Mouse (Mus musculus): ENCODE measurements around the gene Itpr1. TPM values are rescaled to one million over a fixed set of nuclear protein-coding genes. Genes with fewer than 3 reads are reported as not detected.

Gene Itpr1
- polyA plus RNA-seq, 1 experiment from 2014 or later = 4.8 TPM

DNA sequence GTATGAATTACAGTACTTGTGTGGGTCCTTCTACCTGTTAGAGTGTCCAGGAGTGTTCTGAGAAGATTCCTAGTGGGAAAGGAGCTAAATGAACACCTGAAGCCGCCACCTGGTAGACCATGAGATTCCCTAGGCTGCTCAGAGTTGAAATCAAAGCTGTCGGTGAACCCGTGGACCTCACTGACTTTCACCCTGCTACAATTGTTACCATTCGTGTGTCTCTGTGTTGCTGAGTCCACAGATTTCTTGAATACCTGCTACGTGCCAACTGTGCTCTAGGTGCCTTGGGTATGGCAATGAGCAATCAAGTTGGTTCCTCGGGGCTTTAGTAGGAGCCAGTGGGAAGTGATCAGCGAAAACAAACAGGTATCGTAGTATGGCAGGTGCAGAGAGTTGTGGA, 3.9 kb downstream of the Itpr1 start:
- H3K4me3 ChIP-seq (replicated peaks) = no peak overlapping the region
- H3K27me3 ChIP-seq = no peaks in the 10 kb centered on the region
- H3K4me1 ChIP-seq (replicated peaks) = peaks cover 16% of the 10 kb centered on the region
- no peaks in the 10 kb centered on the region for H3K36me3 ChIP-seq
- 93% methylated on average over 8 of the region's 8 CpGs for WGBS
- no peak overlapping the region for H3K9ac ChIP-seq (replicated peaks)
- no peak overlapping the region for H3K27ac ChIP-seq
- no peaks in the 10 kb centered on the region for H3K9me3 ChIP-seq
- no peak for ATAC-seq
- H3K4me2 ChIP-seq (replicated peaks) = no peak overlapping the region

DNA sequence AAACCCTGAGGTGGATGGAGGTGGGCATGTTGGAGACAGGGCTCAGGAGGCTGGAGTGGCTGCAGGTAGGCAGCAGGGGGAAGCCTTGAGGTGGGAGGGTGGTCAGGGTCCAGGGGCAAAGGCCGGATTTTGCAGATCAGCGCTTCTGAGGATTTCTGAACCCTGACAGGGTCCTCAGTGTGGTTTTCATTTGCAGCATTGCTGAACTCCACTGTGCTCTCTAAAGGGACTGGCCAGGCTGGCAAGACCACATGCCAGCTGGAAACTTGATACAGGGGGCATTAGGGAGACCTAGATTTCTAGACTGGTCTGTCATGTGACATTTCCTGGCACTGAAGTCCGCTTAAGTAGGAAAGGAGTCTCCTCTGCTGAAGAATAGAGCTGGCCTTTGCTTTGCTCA, 5.1 kb downstream of the Itpr1 start:
- H3K4me3 ChIP-seq (replicated peaks) = no peak overlapping the region
- no peak overlapping the region for H3K27ac ChIP-seq
- no peaks in the 10 kb centered on the region for H3K9me3 ChIP-seq
- H3K9ac ChIP-seq (replicated peaks) = no peak overlapping the region
- no peaks in the 10 kb centered on the region for H3K27me3 ChIP-seq
- 87% methylated on average over 3 of the region's 3 CpGs for WGBS
- ATAC-seq = no peak
- peaks cover 12% of the 10 kb centered on the region for H3K4me1 ChIP-seq (replicated peaks)
- H3K36me3 ChIP-seq = no peaks in the 10 kb centered on the region
- no peak overlapping the region for H3K4me2 ChIP-seq (replicated peaks)

DNA sequence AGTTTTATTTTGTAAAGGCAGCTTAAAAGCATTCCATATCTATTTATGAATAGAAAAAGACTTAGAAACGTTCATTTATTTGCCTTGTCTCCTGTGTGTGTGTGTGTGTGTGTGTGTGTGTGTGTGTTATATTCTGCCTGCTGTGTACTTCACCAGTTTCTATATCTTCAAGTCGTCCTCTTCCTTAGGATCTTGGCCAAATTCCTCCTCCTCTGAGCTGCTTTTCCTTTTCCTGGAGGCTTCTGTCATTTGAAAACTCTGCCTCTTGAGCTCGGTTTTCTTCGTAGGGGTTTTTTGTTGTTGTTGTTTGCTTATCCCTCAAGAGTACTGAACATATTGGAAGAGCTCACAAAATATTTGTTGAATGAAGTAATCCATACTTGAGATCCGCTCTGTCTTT, 9.5 kb downstream of the Itpr1 start:
- ATAC-seq = no peak
- Histone ChIP-seq H3K36me3 (no peaks in the 10 kb centered on the region), H3K4me1 (replicated peaks) (no peaks in the 10 kb centered on the region), H3K9me3 (no peaks in the 10 kb centered on the region), H3K4me3 (replicated peaks) (no peak overlapping the region), H3K9ac (replicated peaks) (no peak overlapping the region), H3K27me3 (no peaks in the 10 kb centered on the region), H3K4me2 (replicated peaks) (no peak overlapping the region), H3K27ac (no peak overlapping the region)
- 70% methylated on average over 5 of the region's 5 CpGs for WGBS

DNA sequence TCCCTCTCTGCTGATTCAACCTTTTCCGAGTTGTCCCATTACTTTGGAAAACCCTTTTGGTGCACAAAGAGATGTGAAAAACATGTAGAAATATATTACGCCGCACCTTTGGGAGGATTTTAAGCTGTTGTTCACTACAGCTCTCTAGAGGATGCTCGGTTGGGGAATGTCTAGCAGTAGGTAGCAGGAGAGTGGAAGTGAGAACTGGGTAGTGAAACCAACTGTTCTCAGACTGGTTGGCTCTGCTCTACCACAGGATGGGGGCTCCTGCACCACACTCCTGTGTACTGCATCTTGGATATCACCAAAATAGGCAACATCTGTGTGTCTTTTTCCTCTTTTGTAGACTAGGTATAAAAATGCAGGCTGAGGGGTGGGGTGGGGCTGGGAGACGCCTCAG, 10.0 kb downstream of the Itpr1 start:
- Histone ChIP-seq H3K27me3 (no peaks in the 10 kb centered on the region), H3K27ac (no peak overlapping the region), H3K9ac (replicated peaks) (no peak overlapping the region), H3K4me1 (replicated peaks) (no peaks in the 10 kb centered on the region), H3K9me3 (no peaks in the 10 kb centered on the region), H3K4me3 (replicated peaks) (no peak overlapping the region), H3K36me3 (no peaks in the 10 kb centered on the region), H3K4me2 (replicated peaks) (no peak overlapping the region)
- 90% methylated on average over 5 of the region's 5 CpGs for WGBS
- no peak for ATAC-seq

DNA sequence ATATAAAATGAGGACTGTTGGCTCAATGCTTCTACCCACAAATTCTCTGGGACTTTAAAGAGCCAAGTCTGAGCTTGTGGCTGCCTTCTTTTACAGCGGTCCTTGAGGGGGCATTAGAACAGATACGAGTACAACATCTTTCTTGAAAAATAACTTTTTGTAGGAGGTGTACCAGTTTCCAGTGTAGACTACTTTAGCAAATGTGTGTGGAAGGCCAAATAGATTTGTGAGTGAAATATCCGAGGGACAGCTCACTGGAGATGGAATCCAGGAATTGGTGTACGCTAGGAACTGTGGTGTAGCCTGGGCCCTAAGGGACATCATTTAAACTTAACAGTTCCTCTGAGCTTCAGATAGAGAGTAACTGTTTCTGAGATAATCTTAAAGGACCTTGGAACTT, 11.5 kb downstream of the Itpr1 start:
- Histone ChIP-seq H3K27me3 (no peaks in the 10 kb centered on the region), H3K36me3 (no peaks in the 10 kb centered on the region), H3K9me3 (no peaks in the 10 kb centered on the region), H3K4me1 (replicated peaks) (no peaks in the 10 kb centered on the region), H3K4me2 (replicated peaks) (no peak overlapping the region), H3K4me3 (replicated peaks) (no peak overlapping the region), H3K27ac (no peak overlapping the region), H3K9ac (replicated peaks) (no peak overlapping the region)
- no peak for ATAC-seq
- WGBS = 93% methylated on average over 4 of the region's 4 CpGs

DNA sequence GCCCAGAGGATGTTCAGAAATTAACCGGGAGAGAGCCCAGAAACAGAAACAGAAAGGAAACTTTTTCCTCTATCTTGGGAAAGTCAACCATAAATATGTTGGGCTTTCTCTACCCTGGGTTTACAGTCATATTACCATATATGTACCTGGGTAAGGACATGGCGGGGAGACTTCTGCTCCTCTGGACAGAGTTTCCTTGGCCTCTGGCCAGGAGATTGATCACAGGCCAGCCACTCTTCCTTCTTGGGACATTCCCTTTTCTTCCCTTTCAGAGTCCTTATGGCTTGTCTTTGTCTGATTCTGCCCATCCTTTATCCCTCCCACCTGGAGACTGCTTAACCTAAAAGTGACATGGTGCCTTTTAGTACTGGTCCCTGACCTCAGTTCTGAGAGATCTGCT, 12.1 kb downstream of the Itpr1 start:
- no peak overlapping the region for H3K27ac ChIP-seq
- 97% methylated on average over 2 of the region's 2 CpGs for WGBS
- ATAC-seq = no peak
- no peaks in the 10 kb centered on the region for H3K4me1 ChIP-seq (replicated peaks)
- no peak overlapping the region for H3K9ac ChIP-seq (replicated peaks)
- no peaks in the 10 kb centered on the region for H3K9me3 ChIP-seq
- no peaks in the 10 kb centered on the region for H3K36me3 ChIP-seq
- H3K27me3 ChIP-seq = no peaks in the 10 kb centered on the region
- no peak overlapping the region for H3K4me2 ChIP-seq (replicated peaks)
- no peak overlapping the region for H3K4me3 ChIP-seq (replicated peaks)

DNA sequence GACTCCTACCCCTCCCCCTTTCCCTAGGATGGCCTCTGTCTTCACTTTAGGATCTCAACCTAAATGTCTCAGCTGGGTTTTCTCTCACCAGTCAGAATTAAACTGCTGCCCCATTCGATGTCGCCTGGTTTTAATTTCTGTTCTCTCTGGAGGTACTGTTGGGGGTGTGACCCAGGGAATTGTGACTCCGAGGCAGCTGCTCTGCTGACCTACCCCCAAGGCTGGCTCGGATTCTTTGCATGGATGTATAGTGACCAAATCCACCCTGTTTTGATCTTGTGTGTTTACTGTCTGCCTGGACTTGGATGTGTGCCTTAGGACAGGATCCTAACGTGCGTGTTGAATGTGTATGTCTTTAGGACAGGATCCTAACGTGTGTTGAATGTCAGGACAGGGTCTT, 13.3 kb downstream of the Itpr1 start:
- Histone ChIP-seq H3K9me3 (no peaks in the 10 kb centered on the region), H3K36me3 (no peaks in the 10 kb centered on the region), H3K4me3 (replicated peaks) (no peak overlapping the region), H3K27ac (no peak overlapping the region), H3K4me2 (replicated peaks) (no peak overlapping the region), H3K9ac (replicated peaks) (no peak overlapping the region), H3K4me1 (replicated peaks) (no peaks in the 10 kb centered on the region), H3K27me3 (no peaks in the 10 kb centered on the region)
- WGBS = 77% methylated on average over 7 of the region's 7 CpGs
- no peak for ATAC-seq

DNA sequence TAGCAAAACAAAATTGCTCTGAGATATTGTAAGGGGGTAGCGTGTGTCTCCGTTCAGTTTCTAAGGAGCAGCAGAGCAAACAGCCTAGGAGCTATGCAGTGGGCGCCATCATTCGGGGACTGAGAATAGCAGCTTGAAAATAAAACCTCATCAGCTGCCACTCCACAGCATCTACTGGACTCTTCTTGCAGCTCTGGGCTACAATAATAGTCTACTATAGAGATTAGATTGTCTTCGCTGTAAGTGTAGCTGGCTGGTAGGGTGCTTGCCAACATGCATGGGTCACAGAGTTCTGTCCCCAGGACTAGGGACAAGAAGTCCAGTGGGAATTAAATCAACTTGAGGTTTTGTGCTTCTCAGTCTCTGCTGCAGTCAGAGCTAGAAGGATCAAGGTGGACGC, 14.6 kb downstream of the Itpr1 start:
- no peak overlapping the region for H3K9ac ChIP-seq (replicated peaks)
- no peak for ATAC-seq
- H3K27ac ChIP-seq = no peak overlapping the region
- 92% methylated on average over 6 of the region's 6 CpGs for WGBS
- no peak overlapping the region for H3K4me2 ChIP-seq (replicated peaks)
- no peaks in the 10 kb centered on the region for H3K4me1 ChIP-seq (replicated peaks)
- no peaks in the 10 kb centered on the region for H3K27me3 ChIP-seq
- no peaks in the 10 kb centered on the region for H3K9me3 ChIP-seq
- no peak overlapping the region for H3K4me3 ChIP-seq (replicated peaks)
- no peaks in the 10 kb centered on the region for H3K36me3 ChIP-seq

DNA sequence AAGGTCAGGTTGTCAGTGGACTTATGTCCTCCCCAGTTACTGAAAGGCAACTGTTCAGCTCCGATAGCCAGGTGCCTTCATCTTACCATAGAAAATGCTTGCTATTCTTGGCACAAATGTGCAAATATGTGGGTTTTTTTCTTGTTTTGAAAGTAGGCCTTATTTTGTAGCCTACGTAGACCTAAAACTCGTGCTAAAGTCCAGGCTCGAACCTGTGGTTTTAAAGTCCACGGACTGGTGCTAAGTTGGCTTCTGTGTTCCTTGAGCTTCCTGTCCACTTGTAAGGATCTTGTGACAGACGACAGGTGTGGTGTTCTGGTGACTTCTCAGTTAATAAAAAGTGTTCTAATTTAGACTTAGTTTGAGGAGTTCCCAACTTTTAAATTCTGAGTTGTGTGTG, 15.2 kb downstream of the Itpr1 start:
- Histone ChIP-seq H3K4me3 (replicated peaks) (no peak overlapping the region), H3K9me3 (no peaks in the 10 kb centered on the region), H3K27ac (no peak overlapping the region), H3K4me2 (replicated peaks) (no peak overlapping the region), H3K4me1 (replicated peaks) (no peaks in the 10 kb centered on the region), H3K9ac (replicated peaks) (no peak overlapping the region), H3K36me3 (no peaks in the 10 kb centered on the region), H3K27me3 (no peaks in the 10 kb centered on the region)
- ATAC-seq = no peak
- 82% methylated on average over 6 of the region's 6 CpGs for WGBS

DNA sequence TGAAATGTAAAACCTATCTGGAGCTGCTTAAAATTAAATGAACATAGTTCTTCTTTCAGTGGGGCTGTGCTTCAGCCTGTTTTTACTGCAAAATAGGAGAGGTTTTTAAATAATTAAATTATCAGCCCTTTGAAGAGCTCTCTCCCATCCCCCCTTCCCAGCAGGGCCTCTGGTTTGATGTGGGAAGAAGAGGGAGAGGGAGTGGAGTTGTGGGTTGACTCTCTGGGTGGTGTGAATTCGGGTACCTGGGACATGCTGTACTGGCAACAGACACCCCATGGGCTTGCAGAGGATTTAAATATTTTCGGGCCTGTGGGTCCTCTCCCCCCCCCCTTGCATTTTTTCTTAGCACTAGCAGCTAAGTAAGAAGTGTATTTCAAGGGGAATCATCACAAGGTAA, 15.7 kb downstream of the Itpr1 start:
- Histone ChIP-seq H3K36me3 (no peaks in the 10 kb centered on the region), H3K9me3 (no peaks in the 10 kb centered on the region), H3K9ac (replicated peaks) (no peak overlapping the region), H3K4me2 (replicated peaks) (no peak overlapping the region), H3K27me3 (no peaks in the 10 kb centered on the region), H3K4me1 (replicated peaks) (no peaks in the 10 kb centered on the region), H3K27ac (no peak overlapping the region), H3K4me3 (replicated peaks) (no peak overlapping the region)
- 13% methylated on average over 2 of the region's 2 CpGs for WGBS
- no peak for ATAC-seq

DNA sequence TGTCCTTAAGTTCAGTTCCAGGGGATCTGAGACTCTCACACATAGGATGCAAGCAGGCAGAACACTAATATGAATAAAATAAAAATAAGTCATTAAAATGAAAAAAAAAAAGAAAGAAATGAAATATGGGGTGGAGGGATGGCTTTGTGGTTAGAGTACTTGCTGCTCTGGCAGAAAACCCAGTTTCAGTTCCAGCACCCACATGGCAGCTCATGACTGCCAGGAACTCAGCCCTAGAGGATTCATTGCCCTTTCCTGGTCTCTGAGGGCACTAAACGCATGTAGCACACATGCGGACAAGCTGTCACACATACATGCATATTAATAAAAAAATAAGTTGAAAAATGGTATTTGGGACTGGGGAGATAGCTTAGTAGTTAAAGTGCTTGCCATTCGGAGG, 17.7 kb downstream of the Itpr1 start:
- no peaks in the 10 kb centered on the region for H3K27me3 ChIP-seq
- 93% methylated on average over 3 of the region's 3 CpGs for WGBS

DNA sequence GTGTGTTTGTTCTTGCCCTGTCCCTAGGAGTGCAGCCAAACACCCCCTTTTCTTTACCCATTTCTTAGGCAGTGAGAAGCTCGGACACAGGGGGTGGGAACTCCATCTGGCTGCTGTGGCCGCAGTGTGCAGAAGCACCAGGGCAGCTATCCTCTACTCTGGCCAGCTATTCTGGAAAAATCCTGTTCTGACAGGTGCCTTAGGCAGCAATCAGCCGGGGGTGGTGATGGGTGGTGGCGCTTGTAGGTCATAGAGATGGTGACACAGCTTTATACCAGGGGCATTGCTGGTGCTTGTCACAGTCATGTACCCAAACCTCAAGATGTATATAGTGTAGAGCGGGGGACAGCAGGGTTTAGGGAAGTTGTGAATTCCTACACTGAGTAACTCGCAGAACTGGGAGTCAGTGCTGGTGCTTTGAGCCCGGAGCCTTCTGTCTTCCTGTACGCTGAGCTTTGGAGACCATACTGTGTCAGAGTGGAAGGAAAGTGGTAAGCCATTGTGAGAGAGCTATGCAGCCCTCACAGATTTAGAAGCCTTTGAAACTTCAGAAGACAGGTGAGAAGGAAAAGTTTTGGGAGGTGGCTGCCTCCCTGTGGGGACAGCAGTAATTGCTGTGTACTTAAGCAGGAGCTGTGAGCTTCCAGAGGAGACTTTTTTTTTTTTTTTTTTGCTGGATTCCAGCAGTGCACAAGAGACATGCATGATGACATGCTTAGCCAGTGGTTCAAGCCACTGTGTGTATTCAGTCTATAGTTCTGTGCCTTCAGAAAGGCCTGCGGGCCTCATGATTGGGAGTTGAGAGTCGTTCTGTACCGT, 19.2 kb downstream of the Itpr1 start:
- H3K9ac ChIP-seq (replicated peaks) = no peak overlapping the region
- H3K9me3 ChIP-seq = no peaks in the 10 kb centered on the region
- no peaks in the 10 kb centered on the region for H3K36me3 ChIP-seq
- no peaks in the 10 kb centered on the region for H3K27me3 ChIP-seq
- H3K4me1 ChIP-seq (replicated peaks) = peaks cover 15% of the 10 kb centered on the region
- no peak overlapping the region for H3K4me2 ChIP-seq (replicated peaks)
- H3K4me3 ChIP-seq (replicated peaks) = no peak overlapping the region
- ATAC-seq = no peak
- no peak overlapping the region for H3K27ac ChIP-seq
- WGBS = 85% methylated on average over 11 of the region's 11 CpGs

More for the DNA sequence above, 17.7 kb downstream of the Itpr1 start:
- H3K4me1 ChIP-seq (replicated peaks) = 0 out of 2 replicates have a peak, but pooled peaks cover under 1% of the 10 kb centered on the region
- no peak overlapping the region for H3K4me2 ChIP-seq (replicated peaks)
- no peaks in the 10 kb centered on the region for H3K9me3 ChIP-seq
- H3K9ac ChIP-seq (replicated peaks) = no peak overlapping the region
- H3K27ac ChIP-seq = no peak overlapping the region
- no peaks in the 10 kb centered on the region for H3K36me3 ChIP-seq
- no peak overlapping the region for H3K4me3 ChIP-seq (replicated peaks)
- ATAC-seq = no peak

DNA sequence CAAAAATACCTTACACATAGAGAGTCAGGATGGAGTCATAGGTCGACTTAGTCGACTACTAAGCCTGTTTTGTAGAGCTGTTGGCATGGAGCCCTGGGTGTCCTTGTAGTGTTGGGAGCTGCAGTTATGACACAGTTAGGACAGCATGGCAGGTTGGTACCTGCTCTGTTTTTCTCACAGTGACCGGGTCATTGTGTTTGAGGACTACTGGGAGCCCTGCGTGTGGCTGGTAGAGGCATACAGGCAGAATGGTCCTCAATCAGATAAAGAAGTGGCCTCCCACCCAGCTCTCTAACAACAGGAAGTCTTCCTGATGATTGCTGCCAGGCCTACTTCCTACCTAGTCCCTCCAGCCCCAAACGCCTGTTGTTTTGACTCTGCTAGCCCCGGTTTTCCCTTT, 20.2 kb downstream of the Itpr1 start:
- no peak overlapping the region for H3K9ac ChIP-seq (replicated peaks)
- H3K9me3 ChIP-seq = no peaks in the 10 kb centered on the region
- no peak for ATAC-seq
- no peaks in the 10 kb centered on the region for H3K36me3 ChIP-seq
- no peaks in the 10 kb centered on the region for H3K27me3 ChIP-seq
- whole genome bisulfite sequencing = 82% methylated on average over 6 of the region's 6 CpGs
- H3K27ac ChIP-seq = 0 out of 2 replicates have a peak overlapping the region, but pooled peaks have one; percentile 19
- no peak overlapping the region for H3K4me2 ChIP-seq (replicated peaks)
- no peak overlapping the region for H3K4me3 ChIP-seq (replicated peaks)
- H3K4me1 ChIP-seq (replicated peaks) = peaks cover 18% of the 10 kb centered on the region

All from midbrain, embryonic 13.5 days (tissue).